Mouse (Mus musculus): ENCODE results near the gene Gm47959. TPM values are rescaled to one million over a fixed set of nuclear protein-coding genes. Genes with fewer than 3 reads are reported as not detected.

Gm47959 gene
- total RNA-seq, 2 experiments from 2014 or later, result not detected

DNA sequence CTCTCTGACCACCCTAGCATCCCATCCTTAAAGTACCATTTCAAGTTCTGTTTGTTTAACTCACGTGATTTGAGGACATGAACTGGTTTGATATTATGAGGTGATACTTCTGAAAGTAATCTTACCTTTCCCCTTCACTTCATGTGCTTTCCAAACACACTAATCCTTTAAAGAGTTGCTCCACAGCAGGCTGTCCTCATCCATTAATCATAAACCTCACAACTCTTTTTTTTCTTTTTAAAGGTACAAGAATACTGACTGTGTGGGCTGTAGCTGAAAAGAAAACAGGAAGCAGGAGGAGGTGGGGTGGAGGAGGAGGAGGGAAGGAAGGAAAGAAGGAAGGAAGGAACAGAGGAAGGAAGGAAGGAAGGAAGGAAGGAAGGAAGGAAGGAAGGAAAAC, 31.6 kb downstream of the Gm47959 start:
- DNase-seq (ENCODE audit: low spot score in 2 of 2), result no peak

DNA sequence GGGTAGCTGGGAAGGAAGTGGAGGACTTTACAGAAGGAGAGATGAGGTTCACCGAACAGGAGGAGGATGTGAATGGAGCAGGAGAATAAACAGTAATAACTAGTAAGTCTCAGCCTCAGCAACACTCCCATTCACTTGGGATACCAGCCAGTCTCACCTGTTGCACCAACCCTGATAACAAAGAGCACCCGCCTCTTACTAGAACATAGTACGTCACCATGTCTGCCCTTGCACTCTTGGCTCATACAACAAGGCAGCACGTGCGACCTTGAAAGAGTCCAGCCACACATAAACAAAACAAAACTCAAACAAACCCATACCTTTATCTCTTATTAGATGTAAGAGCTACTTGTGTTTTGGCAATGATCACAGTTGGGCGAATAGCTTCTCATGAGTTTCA, 32.2 kb downstream of the Gm47959 start:
- no peak for DNase-seq (ENCODE audit: low spot score in 2 of 2)

DNA sequence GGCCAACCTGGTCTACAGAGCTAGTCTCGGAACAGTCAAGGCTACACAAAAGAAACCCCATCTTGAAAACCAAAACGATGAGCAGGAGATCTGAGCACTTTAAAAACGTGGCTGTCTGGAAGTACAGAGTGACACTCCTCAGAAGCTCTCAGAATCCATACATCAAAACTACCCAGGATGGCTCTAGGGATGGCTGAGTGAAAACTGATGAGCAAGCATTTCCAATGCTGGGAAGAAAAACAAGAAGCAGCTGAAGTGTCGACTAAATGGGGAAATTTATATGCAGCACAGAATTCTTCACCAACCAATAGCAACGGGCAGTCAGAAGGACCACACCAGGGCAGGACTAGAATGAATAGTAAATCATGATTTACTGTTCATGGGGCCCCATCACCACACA, 34.2 kb downstream of the Gm47959 start:
- no peak for DNase-seq (ENCODE audit: low spot score in 2 of 2)

DNA sequence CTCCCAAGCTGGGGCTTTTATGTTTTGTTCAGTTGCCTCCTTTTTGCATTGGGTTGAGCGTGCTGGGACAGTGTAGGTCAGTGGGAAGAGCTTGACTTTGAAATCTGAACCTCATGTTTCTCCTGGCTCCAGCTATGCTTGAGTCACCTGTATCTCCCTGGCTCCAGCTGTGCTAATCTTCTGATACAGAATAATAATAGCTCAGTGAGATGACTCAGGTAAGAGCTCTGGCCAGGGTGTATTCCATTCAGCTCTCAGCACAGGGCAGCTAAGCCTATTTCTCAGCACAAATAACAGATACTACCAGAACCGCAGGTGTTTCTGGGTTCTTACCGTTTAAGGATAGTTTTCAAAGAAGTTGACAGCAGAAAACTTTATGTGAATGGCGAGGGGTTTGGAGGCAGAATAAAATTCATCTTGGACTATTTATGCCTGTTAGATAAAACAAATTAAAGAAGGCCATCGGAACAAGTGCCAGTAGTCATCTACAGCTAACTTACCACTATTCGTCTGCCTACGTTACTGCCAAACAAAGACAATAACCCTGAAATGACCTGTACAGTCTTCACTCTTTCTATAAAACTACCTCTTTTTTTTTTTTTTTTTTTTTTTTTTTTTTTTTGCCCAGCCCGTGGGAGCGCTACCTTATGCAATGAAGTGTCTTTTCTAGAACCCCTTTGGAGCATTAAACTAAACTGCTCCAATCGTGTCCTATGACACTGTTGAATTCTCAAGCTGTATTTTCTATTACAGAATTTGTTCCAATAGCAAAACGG, 36.7 kb downstream of the Gm47959 start:
- DNase-seq (ENCODE audit: low spot score in 2 of 2), result no peak

DNA sequence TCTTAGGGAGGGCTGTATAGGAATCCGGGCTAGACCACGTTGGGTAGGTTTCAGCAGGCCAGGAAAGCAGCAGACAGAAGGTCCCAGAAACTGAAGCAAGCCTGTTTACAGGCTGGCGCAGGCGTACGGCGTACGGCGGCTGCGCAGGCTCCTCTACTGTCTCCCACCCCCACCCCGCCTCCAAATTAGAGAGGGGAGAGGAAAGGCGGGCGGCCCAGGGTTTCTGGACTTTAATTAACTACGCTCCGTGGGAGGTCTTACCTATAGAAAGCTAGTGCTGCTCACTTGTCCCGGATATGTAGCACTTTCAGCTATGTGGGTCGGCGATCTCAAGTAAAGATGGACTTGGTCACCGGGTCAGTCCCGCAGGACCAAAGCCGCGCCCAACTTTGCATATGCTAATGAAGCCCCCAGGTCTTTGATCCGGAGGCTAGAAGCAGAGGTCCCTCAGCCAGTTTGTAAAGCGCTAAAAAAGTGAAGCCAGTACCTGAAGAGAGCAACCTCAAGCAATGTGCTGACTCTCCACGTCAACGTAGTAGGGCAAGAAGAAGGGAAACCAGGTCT, 37.8 kb downstream of the Gm47959 start, which contains the start of gene Slc19a3:
Gene Slc19a3, minus strand, starts transcription at position 340 of the 564 bp plus-strand sequence.
- no peak for DNase-seq (ENCODE audit: low spot score in 2 of 2)

DNA sequence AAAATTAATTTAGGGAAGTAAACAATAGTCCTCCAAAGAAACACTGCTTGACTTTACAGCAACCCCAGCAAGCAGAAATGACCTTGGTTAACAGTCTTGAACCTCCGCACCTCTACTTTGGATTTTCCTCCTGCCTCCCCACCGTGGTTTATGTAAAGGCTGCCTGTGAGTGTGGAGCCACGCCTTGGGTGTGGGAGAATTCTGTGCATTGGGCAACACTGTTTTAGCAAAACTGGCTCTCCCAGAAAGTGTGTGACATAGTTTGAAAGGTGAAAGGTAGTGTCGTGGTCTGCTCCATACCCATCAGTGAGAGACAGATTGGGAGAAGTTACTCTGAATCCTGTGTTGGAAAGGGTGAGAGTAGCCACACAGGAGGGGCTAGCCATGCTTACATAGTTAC, 38.7 kb downstream of the Gm47959 start:
- DNase-seq (ENCODE audit: low spot score in 2 of 2), result no peak

DNA sequence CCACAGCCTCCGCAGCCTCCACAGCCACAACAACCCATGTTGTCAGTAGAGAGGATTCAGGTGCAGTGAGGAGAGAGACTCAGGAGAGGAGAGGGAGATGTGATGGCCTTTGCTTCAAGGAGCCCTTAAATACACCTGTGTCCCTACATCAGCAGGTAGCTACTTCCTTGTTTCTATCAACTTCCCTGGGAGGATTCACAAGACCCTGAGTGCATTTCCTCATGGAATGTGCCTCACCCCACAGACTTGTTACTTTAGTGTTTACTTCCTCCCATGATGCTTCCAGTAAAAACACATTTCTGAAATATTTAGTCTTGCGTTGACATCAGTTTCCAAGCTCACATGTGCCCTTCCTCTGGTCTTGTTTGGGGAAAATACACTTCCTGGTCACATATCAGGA, 42.0 kb downstream of the Gm47959 start, which contains the start of gene Krtap28-10:
Gene Krtap28-10, minus strand, starts transcription at position 101 of the 400 bp plus-strand sequence.
- DNase-seq (ENCODE audit: low spot score in 2 of 2), result no peak

DNA sequence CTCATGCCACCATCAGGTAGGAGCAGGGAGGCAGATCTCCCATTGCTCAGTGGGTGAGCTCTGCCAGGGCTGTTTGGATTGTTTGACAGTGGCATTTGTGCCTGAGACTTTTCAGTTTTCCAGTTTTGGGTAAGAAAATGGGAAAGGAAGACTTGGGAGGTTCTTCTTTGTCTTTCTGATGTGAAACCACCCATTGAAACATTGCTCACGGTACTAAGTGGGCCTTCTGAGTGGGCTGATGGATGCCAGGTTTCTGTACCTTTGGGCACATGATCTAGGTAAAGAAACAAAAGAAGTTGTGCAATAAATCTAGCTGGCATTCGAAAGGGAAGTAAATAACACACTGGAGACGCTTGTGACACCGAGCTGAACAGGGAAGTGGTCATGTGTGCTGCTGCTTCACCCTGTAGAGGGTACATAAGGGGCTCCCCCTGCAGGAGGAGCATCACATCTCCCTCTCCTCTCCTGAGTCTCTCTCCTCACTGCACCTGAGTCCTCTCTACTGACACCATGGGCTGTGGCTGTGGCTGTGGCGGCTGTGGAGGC, 44.6 kb downstream of the Gm47959 start, which contains the start of gene Gm47969:
Gene Gm47969, plus strand, starts transcription at position 51 of the 546 bp plus-strand sequence.
- DNase-seq (ENCODE audit: low spot score in 2 of 2), result no peak

Other genes with a start within 250 kb of the Gm47959 start
- gene Tm4sf20, start 232.1 kb upstream of the Gm47959 start, total RNA-seq (2021), result not detected
- gene Gm47791, start 229.3 kb upstream of the Gm47959 start, total RNA-seq (2021), result not detected
- gene Agfg1, start 161.1 kb upstream of the Gm47959 start, total RNA-seq (2021), result 10 to 100 TPM; 47.0 to 48.7 TPM
- under 1 TPM; 0.39 to 0.68 TPM for gene A030005L19Rik, start 87.2 kb upstream of the Gm47959 start, total RNA-seq (2021)
- not detected for gene A030014E15Rik, start 75.6 kb upstream of the Gm47959 start, total RNA-seq (2021)
- gene Gm6217, start 69.1 kb upstream of the Gm47959 start, total RNA-seq (2021), result not detected
- not detected for gene A030003K21Rik, start 57.2 kb upstream of the Gm47959 start, total RNA-seq (2021)
- not detected for gene Gm7544, start 44.5 kb upstream of the Gm47959 start, total RNA-seq (2021)
- not detected for gene Gm47955, start 40.3 kb upstream of the Gm47959 start, total RNA-seq (2021)
- under 1 TPM; 0.48 to 0.73 TPM for gene Slc19a3, start 37.9 kb downstream of the Gm47959 start, total RNA-seq (2021)
- gene Krtap28-10, start 41.9 kb downstream of the Gm47959 start, total RNA-seq (2021), result not detected
- not detected for gene Gm47969, start 44.4 kb downstream of the Gm47959 start, total RNA-seq (2021)
- gene A030005K14Rik, start 58.8 kb downstream of the Gm47959 start, total RNA-seq (2021), result not detected
- not detected for gene Krtap28-13, start 60.4 kb downstream of the Gm47959 start, total RNA-seq (2021)
- not detected for gene Ccl20, start 116.2 kb downstream of the Gm47959 start, total RNA-seq (2021)
- gene Daw1, start 159.2 kb downstream of the Gm47959 start, total RNA-seq (2021), result under 1 TPM in 1 of 2 experiments, not detected in 1; 0.31 TPM

Measured in adrenal gland, postnatal 4 days (tissue).